Mouse (Mus musculus) liver, embryonic 11.5 days (tissue): ENCODE results near the gene Rbms1. TPM values are rescaled to one million over a fixed set of nuclear protein-coding genes. Genes with fewer than 3 reads are reported as not detected.

Experiments
- ATAC-seq: fragments of 200-750 bp; cut with Nextera tagmentation; replicated peaks from 2 replicates; pipeline ENCODE4 v1.8.0; 2017; ENCODE audit warnings: moderate number of reproducible peaks, mild to moderate bottlenecking, moderate TSS enrichment, moderate library complexity; ENCODE audit not compliant: low FRiP score
- DNase-seq: peaks from one replicate; pipeline ENCODE4 v3.0.0-alpha.2; 2017; ENCODE audit warnings: low spot score
- H3K27ac ChIP-seq: fragments of 300-500 bp; sonication (generic); 2 replicates; pipeline ENCODE4 v1.5.1; 2014; ENCODE audit warnings: mild to moderate bottlenecking, low read depth, low read length, control low read depth
- H3K27me3 ChIP-seq: fragments of 300-500 bp; sonication (generic); replicated peaks from 2 replicates; pipeline ENCODE4 v1.6.1; 2014; ENCODE audit warnings: low read length, mixed read lengths; ENCODE audit not compliant: control insufficient read depth, insufficient read depth
- H3K36me3 ChIP-seq: fragments of 300-500 bp; sonication (generic); 2 replicates; pipeline ENCODE4 v1.6.1; 2014; ENCODE audit warnings: mild to moderate bottlenecking, low read length, moderate library complexity, mixed read lengths; ENCODE audit not compliant: control insufficient read depth, insufficient read depth
- H3K4me1 ChIP-seq: fragments of 300-500 bp; sonication (generic); replicated peaks from 2 replicates; pipeline ENCODE4 v1.6.1; 2014; ENCODE audit warnings: low read length, mixed read lengths; ENCODE audit not compliant: control insufficient read depth, insufficient read depth
- H3K4me2 ChIP-seq: fragments of 300-500 bp; sonication (generic); 2 replicates; pipeline ENCODE4 v1.6.1; 2014; ENCODE audit warnings: mild to moderate bottlenecking, control low read depth, moderate library complexity
- H3K4me3 ChIP-seq: fragments of 300-500 bp; sonication (generic); 2 replicates; pipeline ENCODE4 v1.5.1; 2014; ENCODE audit warnings: low read depth, low read length, control low read depth
- H3K9ac ChIP-seq: fragments of 300-500 bp; sonication (generic); 2 replicates; pipeline ENCODE4 v1.6.1; 2014; ENCODE audit warnings: low read depth, low read length, control low read depth
- H3K9me3 ChIP-seq: fragments of 300-500 bp; sonication (generic); 2 replicates; pipeline ENCODE4 v1.6.1; 2016; ENCODE audit warnings: low read length, inconsistent platforms, mixed read lengths; ENCODE audit not compliant: control insufficient read depth
- WGBS: fragments of 180-500 bp; shearing (Covaris S2); extraction: QIAGEN DNeasy Blood & Tissue Kit; methylation state at CpG from one replicate; pipeline ENCODE4 v1.1.7; 2014; 5-methylcytosine and 5-hydroxymethylcytosine counted together
- polyA plus RNA-seq: library from polyadenylated mRNA; unstranded; fragments of >200 nt; fragmentation: Nextera tagmentation; extraction: Ambion mirVana; gene quantifications from 2 replicates; pipeline ENCODE4 v1.2.1, GENCODE M21; 2014

Gene Rbms1
- polyA plus RNA-seq, 1 experiment from 2014 or later = 80.8 TPM

GRCm38 (mm10) chr2:60879141-60879818 lies 83.7 kb downstream of the Rbms1 start:
- Histone ChIP-seq H3K9ac (peak overlapping the region; percentile 44; the same call in 1 of the 2 replicates), H3K27ac (peak overlapping the region; percentile 75), H3K4me2 (peak overlapping the region; percentile 90), H3K4me3 (peak overlapping the region; percentile 98), H3K4me1 (peaks cover 62% of the 10 kb centered on the region), H3K27me3 (no peaks in the 10 kb centered on the region), H3K9me3 (no peaks in the 10 kb centered on the region), H3K36me3 (no peaks in the 10 kb centered on the region; the same call in 1 of the 2 replicates)
- peak; percentile 74 for ATAC-seq
- WGBS = 63% methylated on average over 5 of the region's 5 CpGs
- peak; percentile 58 for DNase-seq

GRCm38 (mm10) chr2:60877543-60878386 lies 85.2 kb downstream of the Rbms1 start:
- WGBS = 63% methylated on average over 14 of the region's 14 CpGs
- Histone ChIP-seq H3K4me2 (peak overlapping the region; percentile 17; the same call in 1 of the 2 replicates), H3K27me3 (no peaks in the 10 kb centered on the region), H3K36me3 (no peaks in the 10 kb centered on the region; the same call in 1 of the 2 replicates), H3K9ac (no peak overlapping the region), H3K4me3 (no peak overlapping the region), H3K27ac (no peak overlapping the region), H3K4me1 (peaks cover 67% of the 10 kb centered on the region), H3K9me3 (no peaks in the 10 kb centered on the region)
- no peak for ATAC-seq
- DNase-seq = no peak

GRCm38 (mm10) chr2:60876891-60877290 lies 86.1 kb downstream of the Rbms1 start:
- no peak overlapping the region for H3K4me2 ChIP-seq
- WGBS = 72% methylated on average over 2 of the region's 2 CpGs
- H3K27ac ChIP-seq = no peak overlapping the region

GRCm38 (mm10) chr2:60872095-60872811 lies 90.7 kb downstream of the Rbms1 start:
- DNase-seq = no peak
- no peak overlapping the region for H3K27ac ChIP-seq
- peaks cover 69% of the 10 kb centered on the region for H3K4me1 ChIP-seq
- no peak overlapping the region for H3K4me2 ChIP-seq
- H3K36me3 ChIP-seq = no peaks in the 10 kb centered on the region
- no peaks in the 10 kb centered on the region for H3K9me3 ChIP-seq
- no peak overlapping the region for H3K9ac ChIP-seq
- H3K4me3 ChIP-seq = no peak overlapping the region
- ATAC-seq = no peak
- WGBS = 72% methylated on average over 7 of the region's 7 CpGs
- H3K27me3 ChIP-seq = no peaks in the 10 kb centered on the region

More at GRCm38 (mm10) chr2:60876891-60877290, 86.1 kb downstream of the Rbms1 start:
- Histone ChIP-seq H3K4me3 (no peak overlapping the region), H3K36me3 (no peaks in the 10 kb centered on the region; the same call in 1 of the 2 replicates), H3K4me1 (peaks cover 66% of the 10 kb centered on the region), H3K9me3 (no peaks in the 10 kb centered on the region), H3K9ac (no peak overlapping the region), H3K27me3 (no peaks in the 10 kb centered on the region)
- ATAC-seq (no peak), DNase-seq (no peak)

GRCm38 (mm10) chr2:60871001-60871400 lies 92.0 kb downstream of the Rbms1 start:
- H3K4me1 ChIP-seq = peaks cover 74% of the 10 kb centered on the region
- H3K9ac ChIP-seq = no peak overlapping the region
- no peaks in the 10 kb centered on the region for H3K27me3 ChIP-seq
- ATAC-seq (no peak), DNase-seq (no peak)
- WGBS = 58% methylated on average over 5 of the region's 5 CpGs
- H3K36me3 ChIP-seq = no peaks in the 10 kb centered on the region
- H3K4me2 ChIP-seq = peak overlapping the region; percentile 31; the same call in 1 of the 2 replicates
- no peaks in the 10 kb centered on the region for H3K9me3 ChIP-seq
- H3K27ac ChIP-seq = 0 out of 2 replicates have a peak overlapping the region, but pooled peaks have one; percentile 25
- no peak overlapping the region for H3K4me3 ChIP-seq

- DNase-seq (no peak), ATAC-seq (peak; percentile 82)
- Histone ChIP-seq H3K9ac (no peak overlapping the region), H3K27me3 (no peaks in the 10 kb centered on the region), H3K4me1 (peaks cover 71% of the 10 kb centered on the region), H3K4me3 (no peak overlapping the region), H3K4me2 (peak overlapping the region; percentile 31), H3K9me3 (no peaks in the 10 kb centered on the region), H3K36me3 (no peaks in the 10 kb centered on the region), H3K27ac (0 out of 2 replicates have a peak overlapping the region, but pooled peaks have one; percentile 25)
- WGBS = 49% methylated on average over 4 of the region's 4 CpGs
Measured at GRCm38 (mm10) chr2:60870450-60870849, 92.5 kb downstream of the Rbms1 start.

- Histone ChIP-seq H3K9ac (no peak overlapping the region), H3K36me3 (no peaks in the 10 kb centered on the region), H3K9me3 (no peaks in the 10 kb centered on the region), H3K4me3 (no peak overlapping the region), H3K4me1 (peaks cover 76% of the 10 kb centered on the region), H3K27me3 (no peaks in the 10 kb centered on the region), H3K27ac (no peak overlapping the region), H3K4me2 (no peak overlapping the region)
- no peak for ATAC-seq
- WGBS = 78% methylated on average over 12 of the region's 12 CpGs
- no peak for DNase-seq
Measured at GRCm38 (mm10) chr2:60869001-60869743, 93.8 kb downstream of the Rbms1 start.
